Mouse (Mus musculus) forebrain, embryonic 13.5 days (tissue): Measurements from ENCODE around the gene S100a3. TPM values are rescaled to one million over a fixed set of nuclear protein-coding genes. Genes with fewer than 3 reads are reported as not detected.

Source experiments
- ATAC-seq: fragments of 200-750 bp; cut with Nextera tagmentation; 2 replicates; pipeline ENCODE4 v1.8.0; 2017
- H3K27ac ChIP-seq: fragments of 300-500 bp; sonication (generic); 2 replicates; pipeline ENCODE4 v1.5.1; 2015; ENCODE audit warnings: inconsistent platforms, mild to moderate bottlenecking, moderate library complexity
- H3K27me3 ChIP-seq: fragments of 300-500 bp; sonication (generic); 2 replicates; pipeline ENCODE4 v1.6.1; 2015; ENCODE audit warnings: mild to moderate bottlenecking, inconsistent platforms
- H3K36me3 ChIP-seq: fragments of 300-500 bp; sonication (generic); 2 replicates; pipeline ENCODE4 v1.6.1; 2015; ENCODE audit warnings: mild to moderate bottlenecking, inconsistent platforms; ENCODE audit not compliant: poor library complexity, severe bottlenecking
- H3K4me1 ChIP-seq: fragments of 300-500 bp; sonication (generic); 2 replicates; pipeline ENCODE4 v1.6.1; 2015; ENCODE audit warnings: inconsistent platforms
- H3K4me2 ChIP-seq: fragments of 300-500 bp; sonication (generic); 2 replicates; pipeline ENCODE4 v1.6.1; 2015; ENCODE audit warnings: inconsistent platforms, mild to moderate bottlenecking, moderate library complexity
- H3K4me3 ChIP-seq: fragments of 300-500 bp; sonication (generic); 2 replicates; pipeline ENCODE4 v1.5.1; 2015; ENCODE audit warnings: mild to moderate bottlenecking, inconsistent platforms
- H3K9ac ChIP-seq: fragments of 300-500 bp; sonication (generic); 2 replicates; pipeline ENCODE4 v1.6.1; 2015; ENCODE audit warnings: mild to moderate bottlenecking, inconsistent platforms
- H3K9me3 ChIP-seq: fragments of 300-500 bp; sonication (generic); replicated peaks from 2 replicates; pipeline ENCODE4 v1.6.1; 2016; ENCODE audit warnings: inconsistent platforms
- WGBS: fragments of 180-500 bp; shearing (Covaris S2); methylation state at CpG from one replicate; pipeline ENCODE4 v1.1.7; 2015; 5-methylcytosine and 5-hydroxymethylcytosine counted together
- polyA plus RNA-seq: library from polyadenylated mRNA; unstranded; fragments of >200 nt; fragmentation: Nextera tagmentation; extraction: Ambion mirVana; gene quantifications from 2 replicates; pipeline ENCODE4 v1.2.1, GENCODE M21; 2015

The S100a3 gene
- polyA plus RNA-seq, 1 experiment from 2014 or later, result not detected

- WGBS, result 93% methylated on average over 2 of the region's 2 CpGs
- Histone ChIP-seq H3K27me3 (no peaks in the 10 kb centered on the region; the same call in 1 of the 2 replicates), H3K9me3 (no peaks in the 10 kb centered on the region), H3K36me3 (no peaks in the 10 kb centered on the region), H3K9ac (no peak overlapping the region), H3K4me1 (peaks cover 12% of the 10 kb centered on the region), H3K4me2 (no peak overlapping the region), H3K4me3 (no peak overlapping the region), H3K27ac (no peak overlapping the region)
- ATAC-seq, result no peak
These were observed 45.4 kb downstream of the S100a3 start for GRCm38 (mm10) chr3:90605736-90606135.

GRCm38 (mm10) chr3:90606185-90606584, 45.8 kb downstream of the S100a3 start:
- H3K4me2 ChIP-seq, result no peak overlapping the region
- H3K4me3 ChIP-seq, result no peak overlapping the region
- H3K36me3 ChIP-seq, result no peaks in the 10 kb centered on the region
- no peaks in the 10 kb centered on the region; the same call in 1 of the 2 replicates for H3K27me3 ChIP-seq
- H3K27ac ChIP-seq, result no peak overlapping the region
- H3K9me3 ChIP-seq, result no peaks in the 10 kb centered on the region
- H3K4me1 ChIP-seq, result peaks cover 12% of the 10 kb centered on the region
- WGBS, result 92% methylated on average over 6 of the region's 6 CpGs
- ATAC-seq, result no peak
- H3K9ac ChIP-seq, result no peak overlapping the region

- Histone ChIP-seq H3K4me2 (no peak overlapping the region), H3K27me3 (no peaks in the 10 kb centered on the region; the same call in 1 of the 2 replicates), H3K9ac (no peak overlapping the region), H3K4me3 (no peak overlapping the region), H3K27ac (no peak overlapping the region), H3K4me1 (peaks cover 12% of the 10 kb centered on the region), H3K9me3 (no peaks in the 10 kb centered on the region), H3K36me3 (no peaks in the 10 kb centered on the region)
- WGBS, result 87% methylated on average over 3 of the region's 3 CpGs
- ATAC-seq, result no peak
These were observed 47.0 kb downstream of the S100a3 start for GRCm38 (mm10) chr3:90607361-90607760.

- ATAC-seq, result no peak
- no peaks in the 10 kb centered on the region for H3K9me3 ChIP-seq
- H3K9ac ChIP-seq, result no peak within 1 kb of the TSS
- H3K36me3 ChIP-seq, result no peaks in the 10 kb centered on the region
- WGBS, result 63% methylated on average over 3 of the region's 3 CpGs
- H3K4me3 ChIP-seq, result no peak within 1 kb of the TSS
- no peak within 1 kb of the TSS for H3K4me2 ChIP-seq
- H3K27me3 ChIP-seq, result peaks cover 1% of the 10 kb centered on the region; the same call in 1 of the 2 replicates
- no peak within 1 kb of the TSS for H3K27ac ChIP-seq
- H3K4me1 ChIP-seq, result peaks cover 16% of the 10 kb centered on the region
These were observed 47.8 kb downstream of the S100a3 start, which contains the start of gene S100a5 for GRCm38 (mm10) chr3:90608223-90608622. TSS of gene S100a5 (plus strand) at chr3:90608523.

- Histone ChIP-seq H3K9ac (no peak overlapping the region), H3K27ac (no peak overlapping the region), H3K4me1 (peaks cover 16% of the 10 kb centered on the region), H3K4me3 (no peak overlapping the region), H3K9me3 (no peaks in the 10 kb centered on the region), H3K27me3 (peaks cover 7% of the 10 kb centered on the region; the same call in 1 of the 2 replicates), H3K4me2 (no peak overlapping the region), H3K36me3 (no peaks in the 10 kb centered on the region)
- ATAC-seq, result no peak
These were observed 48.7 kb downstream of the S100a3 start for GRCm38 (mm10) chr3:90609102-90609501.

- ATAC-seq, result no peak
- no peak overlapping the region for H3K9ac ChIP-seq
These were observed 51.1 kb downstream of the S100a3 start for GRCm38 (mm10) chr3:90611494-90611893.

GRCm38 (mm10) chr3:90612061-90612460, 51.7 kb downstream of the S100a3 start:
- WGBS, result 68% methylated on average over 4 of the region's 4 CpGs
- peaks cover 7% of the 10 kb centered on the region; the same call in 1 of the 2 replicates for H3K27me3 ChIP-seq
- no peak overlapping the region for H3K9ac ChIP-seq
- H3K4me2 ChIP-seq, result no peak overlapping the region
- no peak for ATAC-seq
- H3K9me3 ChIP-seq, result no peaks in the 10 kb centered on the region
- H3K36me3 ChIP-seq, result no peaks in the 10 kb centered on the region
- peaks cover 6% of the 10 kb centered on the region; the same call in 1 of the 2 replicates for H3K4me1 ChIP-seq
- no peak overlapping the region for H3K27ac ChIP-seq
- H3K4me3 ChIP-seq, result no peak overlapping the region

More at GRCm38 (mm10) chr3:90611494-90611893, 51.1 kb downstream of the S100a3 start:
- H3K4me2 ChIP-seq, result no peak overlapping the region
- H3K4me1 ChIP-seq, result peaks cover 6% of the 10 kb centered on the region; the same call in 1 of the 2 replicates
- no peaks in the 10 kb centered on the region for H3K36me3 ChIP-seq
- 90% methylated on average over 3 of the region's 3 CpGs for WGBS
- no peak overlapping the region for H3K27ac ChIP-seq
- H3K27me3 ChIP-seq, result peaks cover 7% of the 10 kb centered on the region; the same call in 1 of the 2 replicates
- H3K9me3 ChIP-seq, result no peaks in the 10 kb centered on the region
- no peak overlapping the region for H3K4me3 ChIP-seq

GRCm38 (mm10) chr3:90612728-90613291, 52.4 kb downstream of the S100a3 start, which contains the start of gene S100a6:
TSS of gene S100a6 (plus strand) at chr3:90612882.
- no peak within 1 kb of the TSS for H3K27ac ChIP-seq
- WGBS, result under 1% methylated on average over 23 of the region's 23 CpGs
- peak within 1 kb of the TSS; percentile 30 for H3K4me3 ChIP-seq
- peaks cover 7% of the 10 kb centered on the region; the same call in 1 of the 2 replicates for H3K27me3 ChIP-seq
- peak; percentile 79 for ATAC-seq
- peak within 1 kb of the TSS; percentile 62 for H3K4me2 ChIP-seq
- peaks cover 6% of the 10 kb centered on the region; the same call in 1 of the 2 replicates for H3K4me1 ChIP-seq
- H3K36me3 ChIP-seq, result no peaks in the 10 kb centered on the region
- no peaks in the 10 kb centered on the region for H3K9me3 ChIP-seq
- H3K9ac ChIP-seq, result peak within 1 kb of the TSS; percentile 31; the same call in 1 of the 2 replicates

- WGBS, result 73% methylated on average over 7 of the region's 7 CpGs
- H3K9ac ChIP-seq, result no peak overlapping the region
- no peak for ATAC-seq
- H3K4me2 ChIP-seq, result peak overlapping the region; percentile 62
- H3K4me1 ChIP-seq, result peaks cover 6% of the 10 kb centered on the region; the same call in 1 of the 2 replicates
- H3K9me3 ChIP-seq, result no peaks in the 10 kb centered on the region
- H3K27me3 ChIP-seq, result 0 out of 2 replicates have a peak, but pooled peaks cover 7% of the 10 kb centered on the region
- H3K36me3 ChIP-seq, result no peaks in the 10 kb centered on the region
- peak overlapping the region; percentile 30; the same call in 1 of the 2 replicates for H3K4me3 ChIP-seq
- no peak overlapping the region for H3K27ac ChIP-seq
These were observed 53.2 kb downstream of the S100a3 start for GRCm38 (mm10) chr3:90613461-90614147.

GRCm38 (mm10) chr3:90614148-90614530, 53.8 kb downstream of the S100a3 start:
- ATAC-seq, result no peak
- H3K9me3 ChIP-seq, result no peaks in the 10 kb centered on the region
- WGBS, result 86% methylated on average over 6 of the region's 6 CpGs

GRCm38 (mm10) chr3:90614611-90615251, 54.4 kb downstream of the S100a3 start:
- H3K27ac ChIP-seq, result no peak overlapping the region
- H3K4me2 ChIP-seq, result no peak overlapping the region
- no peaks in the 10 kb centered on the region for H3K36me3 ChIP-seq
- H3K27me3 ChIP-seq, result 0 out of 2 replicates have a peak, but pooled peaks cover 7% of the 10 kb centered on the region
- H3K9me3 ChIP-seq, result no peaks in the 10 kb centered on the region
- no peak overlapping the region for H3K9ac ChIP-seq
- ATAC-seq, result 0 out of 2 replicates have a peak, but pooled peaks have one; percentile 12
- 86% methylated on average over 11 of the region's 11 CpGs for WGBS
- peaks cover 6% of the 10 kb centered on the region; the same call in 1 of the 2 replicates for H3K4me1 ChIP-seq
- no peak overlapping the region for H3K4me3 ChIP-seq

More at GRCm38 (mm10) chr3:90614148-90614530, 53.8 kb downstream of the S100a3 start:
- Histone ChIP-seq H3K4me3 (no peak overlapping the region), H3K27me3 (0 out of 2 replicates have a peak, but pooled peaks cover 7% of the 10 kb centered on the region), H3K9ac (no peak overlapping the region), H3K27ac (no peak overlapping the region), H3K36me3 (no peaks in the 10 kb centered on the region), H3K4me2 (no peak overlapping the region), H3K4me1 (peaks cover 6% of the 10 kb centered on the region; the same call in 1 of the 2 replicates)
